Mouse (Mus musculus): ENCODE measurements around the gene Ovch2. TPM values are rescaled to one million over a fixed set of nuclear protein-coding genes. Genes with fewer than 3 reads are reported as not detected.

The Ovch2 gene
- polyA plus RNA-seq, 1 experiment from 2014 or later = not detected

DNA sequence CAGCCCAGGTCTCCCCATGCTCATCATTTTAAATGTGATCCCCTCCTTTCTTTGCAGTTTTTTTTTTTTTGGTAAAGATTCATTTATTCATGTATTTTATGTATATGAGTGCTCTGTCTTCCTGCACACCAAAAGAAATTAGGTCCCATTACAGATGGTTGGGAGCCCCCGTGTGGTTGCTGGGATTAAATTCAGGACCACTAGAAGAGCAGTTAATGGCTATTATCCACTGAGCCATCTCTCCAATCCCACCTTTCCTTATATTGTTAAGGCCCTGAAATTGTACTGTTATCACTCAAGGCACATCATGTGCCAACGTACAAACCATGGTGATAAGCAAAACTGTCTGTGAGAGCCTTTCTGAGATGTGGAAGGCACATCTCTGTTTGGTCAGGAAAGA is 62.3 kb downstream of the Ovch2 start:
- peak; percentile 70 for TF ChIP-seq CTCF (IDR thresholded peaks at IDR 0.05; ENCODE audit: low read depth)
- 42% methylated on average over 2 of the region's 2 CpGs for WGBS
- H3K36me3 ChIP-seq (ENCODE audit: insufficient read depth, low read length) = 0 out of 2 replicates have a peak, but pooled peaks cover 3% of the 10 kb centered on the region

DNA sequence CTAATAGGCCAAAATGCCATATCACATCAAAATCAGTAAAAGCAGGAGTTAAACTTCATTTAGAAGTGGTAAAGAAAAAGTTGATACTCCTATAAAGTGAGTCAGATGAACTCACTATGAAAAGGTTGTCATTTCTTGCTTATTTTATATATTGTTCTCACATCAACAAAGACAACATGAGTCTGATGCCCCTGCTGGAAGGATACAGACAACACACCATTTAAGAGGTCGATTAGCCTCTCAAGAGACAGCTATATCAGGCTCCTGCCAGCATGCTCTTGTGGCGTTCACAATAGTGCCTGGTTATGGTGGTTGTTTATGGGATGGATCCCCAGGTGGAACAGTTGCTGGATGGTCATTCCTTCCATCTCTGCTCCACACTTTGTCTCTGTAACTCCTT is 67.8 kb downstream of the Ovch2 start:
- Histone ChIP-seq H3K4me2 (ENCODE audit: low read length) (no peak overlapping the region), H3K4me3 (replicated peaks; ENCODE audit: low read depth, low read length) (no peak overlapping the region), H3K27ac (no peak overlapping the region), H3K4me1 (replicated peaks; ENCODE audit: insufficient read depth, low read length) (no peaks in the 10 kb centered on the region), H3K27me3 (ENCODE audit: insufficient read depth, low read length) (no peaks in the 10 kb centered on the region), H3K9ac (ENCODE audit: low read depth, low read length) (no peak overlapping the region), H3K9me3 (replicated peaks; ENCODE audit: low read length) (no peaks in the 10 kb centered on the region), H3K36me3 (ENCODE audit: insufficient read depth, low read length) (no peaks in the 10 kb centered on the region)
- TF ChIP-seq CTCF (IDR thresholded peaks at IDR 0.05; ENCODE audit: low read depth) = no peak
- 70% methylated on average over 2 of the region's 2 CpGs for WGBS
- DNase-seq (ENCODE audit: low spot score) (no peak), ATAC-seq (replicated peaks; ENCODE audit: low FRiP score, low read depth) (no peak)

More for the DNA sequence above, 62.3 kb downstream of the Ovch2 start:
- peak; percentile 66 for DNase-seq (ENCODE audit: low spot score)
- H3K4me3 ChIP-seq (replicated peaks; ENCODE audit: low read depth, low read length) = no peak overlapping the region
- H3K27ac ChIP-seq = no peak overlapping the region
- no peaks in the 10 kb centered on the region for H3K9me3 ChIP-seq (replicated peaks; ENCODE audit: low read length)
- no peaks in the 10 kb centered on the region for H3K4me1 ChIP-seq (replicated peaks; ENCODE audit: insufficient read depth, low read length)
- H3K4me2 ChIP-seq (ENCODE audit: low read length) = no peak overlapping the region
- ATAC-seq (replicated peaks; ENCODE audit: low FRiP score, low read depth) = no peak
- no peak overlapping the region for H3K9ac ChIP-seq (ENCODE audit: low read depth, low read length)
- no peaks in the 10 kb centered on the region for H3K27me3 ChIP-seq (ENCODE audit: insufficient read depth, low read length)

Other genes starting within 250 kb of the Ovch2 start
- 24.5 and 24.9 TPM in 2 replicates for gene Olfml1, start 233.8 kb downstream of the Ovch2 start, polyA plus RNA-seq (2015; fragmentation: Nextera tagmentation; extraction: Ambion mirVana)
- 7.2 and 8.3 TPM in 2 replicates for gene Ppfibp2, start 206.0 kb downstream of the Ovch2 start, polyA plus RNA-seq (2015; fragmentation: Nextera tagmentation; extraction: Ambion mirVana)
- gene 5330417H12Rik, start 176.0 kb downstream of the Ovch2 start, polyA plus RNA-seq (2015; fragmentation: Nextera tagmentation; extraction: Ambion mirVana) = not detected in 2 replicates
- gene Cyb5r2, start 43.2 kb downstream of the Ovch2 start, polyA plus RNA-seq (2015; fragmentation: Nextera tagmentation; extraction: Ambion mirVana) = 0.21 and 0.22 TPM in 2 replicates
- gene Olfr467, start 11.1 kb upstream of the Ovch2 start, polyA plus RNA-seq (2015; fragmentation: Nextera tagmentation; extraction: Ambion mirVana) = not detected in 2 replicates
- gene Olfr469, start 24.3 kb upstream of the Ovch2 start, polyA plus RNA-seq (2015; fragmentation: Nextera tagmentation; extraction: Ambion mirVana) = not detected in 2 replicates
- gene Olfr470, start 46.3 kb upstream of the Ovch2 start, polyA plus RNA-seq (2015; fragmentation: Nextera tagmentation; extraction: Ambion mirVana) = not detected in 2 replicates
- not detected in 2 replicates for gene Olfr472, start 96.7 kb upstream of the Ovch2 start, polyA plus RNA-seq (2015; fragmentation: Nextera tagmentation; extraction: Ambion mirVana)
- not detected in 2 replicates for gene Olfr473, start 129.2 kb upstream of the Ovch2 start, polyA plus RNA-seq (2015; fragmentation: Nextera tagmentation; extraction: Ambion mirVana)
- not detected in 2 replicates for gene Olfr474, start 153.4 kb upstream of the Ovch2 start, polyA plus RNA-seq (2015; fragmentation: Nextera tagmentation; extraction: Ambion mirVana)
- gene Olfr476, start 163.6 kb upstream of the Ovch2 start, polyA plus RNA-seq (2015; fragmentation: Nextera tagmentation; extraction: Ambion mirVana) = not detected in 2 replicates
- gene Olfr477, start 185.5 kb upstream of the Ovch2 start, polyA plus RNA-seq (2015; fragmentation: Nextera tagmentation; extraction: Ambion mirVana) = not detected in 2 replicates
- gene Olfr478, start 232.8 kb upstream of the Ovch2 start, polyA plus RNA-seq (2015; fragmentation: Nextera tagmentation; extraction: Ambion mirVana) = not detected in 2 replicates
- not detected in 2 replicates for gene Olfr479, start 249.5 kb upstream of the Ovch2 start, polyA plus RNA-seq (2015; fragmentation: Nextera tagmentation; extraction: Ambion mirVana)